Mouse (Mus musculus) embryonic facial prominence, embryonic 11.5 days (tissue): ENCODE data around the gene Alox5ap. TPM values are rescaled to one million over a fixed set of nuclear protein-coding genes. Genes with fewer than 3 reads are reported as not detected.
A peak's percentile ranks its signal among the peaks of the same experiment; 100 is the strongest.

Experiments used
- ATAC-seq: fragments of 200-750 bp; cut with Nextera tagmentation; replicated peaks from 2 replicates; pipeline ENCODE4 v1.8.0; 2017; ENCODE audit warnings: low read depth; ENCODE audit not compliant: insufficient number of reproducible peaks, low FRiP score, low TSS enrichment
- DNase-seq: peaks from one replicate; pipeline ENCODE4 v3.0.0-alpha.2; 2015; ENCODE audit warnings: low spot score
- H3K27ac ChIP-seq: fragments of 300-500 bp; sonication (generic); replicated peaks from 2 replicates; pipeline ENCODE4 v1.5.1; 2014; ENCODE audit warnings: mild to moderate bottlenecking, low read depth, low read length, control low read depth
- H3K27me3 ChIP-seq: fragments of 300-500 bp; sonication (generic); 2 replicates; pipeline ENCODE4 v1.6.1; 2014; ENCODE audit warnings: mild to moderate bottlenecking, low read length, moderate library complexity, mixed read lengths; ENCODE audit not compliant: control insufficient read depth, insufficient read depth
- H3K36me3 ChIP-seq: fragments of 300-500 bp; sonication (generic); replicated peaks from 2 replicates; pipeline ENCODE4 v1.6.1; 2014; ENCODE audit warnings: low read depth, mild to moderate bottlenecking, low read length, moderate library complexity, mixed read lengths; ENCODE audit not compliant: control insufficient read depth, insufficient read depth
- H3K4me1 ChIP-seq: fragments of 300-500 bp; sonication (generic); 2 replicates; pipeline ENCODE4 v1.6.1; 2014; ENCODE audit warnings: low read length, mixed read lengths; ENCODE audit not compliant: control insufficient read depth, insufficient read depth
- H3K4me2 ChIP-seq: fragments of 300-500 bp; sonication (generic); 2 replicates; pipeline ENCODE4 v1.6.1; 2014; ENCODE audit warnings: low read depth, mild to moderate bottlenecking, control low read depth, low read length, moderate library complexity
- H3K4me3 ChIP-seq: fragments of 300-500 bp; sonication (generic); 2 replicates; pipeline ENCODE4 v1.5.1; 2014; ENCODE audit warnings: low read depth, low read length, control low read depth
- H3K9ac ChIP-seq: fragments of 300-500 bp; sonication (generic); replicated peaks from 2 replicates; pipeline ENCODE4 v1.6.1; 2014; ENCODE audit warnings: mild to moderate bottlenecking, control low read depth, low read length
- H3K9me3 ChIP-seq: fragments of 300-500 bp; sonication (generic); replicated peaks from 2 replicates; pipeline ENCODE4 v1.6.1; 2016; ENCODE audit warnings: mild to moderate bottlenecking, low read length, inconsistent platforms, mixed read lengths; ENCODE audit not compliant: control insufficient read depth
- WGBS: fragments of 180-500 bp; shearing (Covaris S2); extraction: QIAGEN DNeasy Blood & Tissue Kit; methylation state at CpG from one replicate; pipeline ENCODE4 v1.1.7; 2014; 5-methylcytosine and 5-hydroxymethylcytosine counted together
- microRNA-seq: library from miRNA; unstranded; fragments of <30 nt; microRNA quantifications from one replicate; pipeline ENCODE4, GENCODE M21; 2016; ENCODE audit warnings: borderline number of aligned reads
- polyA plus RNA-seq: library from polyadenylated mRNA; unstranded; fragments of >200 nt; fragmentation: Nextera tagmentation; extraction: Ambion mirVana; gene quantifications from 2 replicates; pipeline ENCODE4 v1.2.1, GENCODE M21; 2014

Alox5ap gene
- polyA plus RNA-seq, 1 experiment from 2014 or later: 8.5 TPM

DNA sequence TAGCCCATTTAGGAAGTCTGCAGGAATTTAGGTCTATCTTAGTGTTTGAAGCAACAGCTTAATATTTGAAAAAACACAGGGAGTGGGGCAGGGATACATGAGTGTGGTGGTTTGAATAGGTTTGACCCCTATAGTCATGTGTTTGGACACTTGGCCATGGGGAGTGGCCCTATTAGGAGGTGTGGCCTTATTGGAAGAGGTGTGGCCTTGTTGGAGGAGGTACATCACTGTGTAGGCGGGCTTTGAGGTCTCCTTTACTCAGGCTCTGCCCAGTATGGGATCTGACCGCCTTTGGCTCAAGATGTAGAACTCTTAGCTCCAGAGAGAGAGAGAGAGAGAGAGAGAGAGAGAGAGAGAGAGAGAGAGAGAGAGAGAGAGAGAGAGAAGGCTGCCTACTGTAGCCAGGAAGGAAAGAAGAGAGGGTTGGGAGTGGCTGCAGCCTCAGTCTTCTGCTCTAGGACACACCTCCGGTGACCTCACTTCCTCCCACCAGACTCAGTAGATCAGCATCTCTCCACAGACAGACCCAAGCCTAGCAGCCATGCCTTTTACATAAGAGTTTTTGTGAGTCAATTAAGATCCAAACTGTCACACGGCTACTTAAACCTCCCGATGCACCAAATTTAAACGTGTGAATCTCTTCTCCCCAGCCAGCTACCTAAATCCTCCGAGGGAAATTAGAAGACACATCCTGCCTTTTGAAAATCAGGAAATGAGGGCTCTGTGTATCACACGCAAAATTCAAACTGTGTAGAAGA, 69.6 kb downstream of the Alox5ap start:
- H3K27ac ChIP-seq: no peak overlapping the region
- no peak overlapping the region for H3K9ac ChIP-seq
- no peak overlapping the region for H3K4me3 ChIP-seq
- ATAC-seq (no peak), DNase-seq (no peak)
- H3K4me1 ChIP-seq: peaks cover 8% of the 10 kb centered on the region; the same call in 1 of the 2 replicates
- H3K4me2 ChIP-seq: no peak overlapping the region
- H3K9me3 ChIP-seq: no peaks in the 10 kb centered on the region
- H3K27me3 ChIP-seq: no peaks in the 10 kb centered on the region
- no peaks in the 10 kb centered on the region for H3K36me3 ChIP-seq
- WGBS: 86% methylated on average over 8 of the region's 8 CpGs

DNA sequence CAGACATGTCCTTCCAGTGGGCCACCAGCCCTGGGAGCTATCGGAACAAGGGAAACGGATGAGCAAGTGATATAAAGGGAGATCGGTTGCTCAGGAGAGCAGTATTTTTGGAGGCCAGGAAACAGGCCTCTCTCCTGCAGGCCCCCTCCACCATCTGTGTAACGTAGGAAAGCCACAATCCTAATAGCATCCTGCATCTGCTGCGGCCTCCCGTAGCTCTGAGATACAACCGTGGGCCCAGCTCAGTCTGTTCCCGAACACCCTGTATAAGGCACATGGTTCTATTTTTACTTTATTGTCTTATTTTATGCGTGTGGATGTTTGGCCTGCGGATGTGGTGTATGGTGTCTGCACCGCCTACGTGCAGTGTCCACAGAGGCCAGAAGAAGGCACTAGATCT, 70.4 kb downstream of the Alox5ap start:
- H3K36me3 ChIP-seq: no peaks in the 10 kb centered on the region
- H3K4me2 ChIP-seq: no peak overlapping the region
- no peaks in the 10 kb centered on the region for H3K9me3 ChIP-seq
- DNase-seq (no peak), ATAC-seq (no peak)
- H3K27me3 ChIP-seq: no peaks in the 10 kb centered on the region
- H3K27ac ChIP-seq: no peak overlapping the region
- H3K4me1 ChIP-seq: peaks cover 8% of the 10 kb centered on the region; the same call in 1 of the 2 replicates
- no peak overlapping the region for H3K9ac ChIP-seq
- H3K4me3 ChIP-seq: no peak overlapping the region
- 90% methylated on average over 12 of the region's 12 CpGs for WGBS

DNA sequence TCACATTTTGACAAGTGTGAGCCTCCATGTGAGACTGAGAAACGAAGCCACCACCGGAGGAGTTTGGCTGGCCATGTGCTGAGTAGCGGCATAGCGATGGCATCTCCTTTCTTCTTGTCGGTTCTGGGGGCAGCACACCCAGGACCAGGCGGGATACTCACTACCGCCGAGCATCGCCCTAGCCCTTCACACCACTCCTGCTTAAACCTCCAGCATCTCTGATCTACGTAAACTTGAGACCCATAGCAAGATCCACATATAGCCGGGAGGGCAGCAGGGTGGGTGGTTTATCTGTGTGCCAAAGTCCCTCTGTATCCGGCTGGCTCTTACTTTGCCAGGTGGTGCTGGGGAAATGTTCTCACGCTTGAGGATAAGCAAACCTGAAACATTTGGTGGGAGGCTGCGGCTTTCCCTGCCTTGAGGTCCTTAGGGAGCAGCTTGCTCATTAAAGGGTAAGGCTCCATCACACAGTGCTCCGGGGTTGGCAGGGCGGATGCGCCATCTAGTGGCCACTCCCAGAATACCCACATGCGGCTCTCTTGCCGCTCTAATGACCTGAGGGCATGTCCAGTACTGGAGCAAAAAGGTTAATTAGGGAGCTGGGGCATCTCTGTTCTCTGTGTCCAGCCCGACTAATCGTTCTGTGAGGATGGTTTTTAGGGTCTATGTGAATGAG, 71.1 kb downstream of the Alox5ap start:
- Histone ChIP-seq H3K4me3 (no peak overlapping the region), H3K27ac (0 out of 2 replicates have a peak overlapping the region, but pooled peaks have one; percentile 4), H3K27me3 (no peaks in the 10 kb centered on the region), H3K36me3 (no peaks in the 10 kb centered on the region), H3K9me3 (no peaks in the 10 kb centered on the region), H3K4me2 (no peak overlapping the region), H3K9ac (no peak overlapping the region), H3K4me1 (peaks cover 8% of the 10 kb centered on the region; the same call in 1 of the 2 replicates)
- ATAC-seq: peak; percentile 71; the same call in 1 of the 2 replicates
- 42% methylated on average over 21 of the region's 21 CpGs for WGBS
- peak; percentile 89 for DNase-seq

DNA sequence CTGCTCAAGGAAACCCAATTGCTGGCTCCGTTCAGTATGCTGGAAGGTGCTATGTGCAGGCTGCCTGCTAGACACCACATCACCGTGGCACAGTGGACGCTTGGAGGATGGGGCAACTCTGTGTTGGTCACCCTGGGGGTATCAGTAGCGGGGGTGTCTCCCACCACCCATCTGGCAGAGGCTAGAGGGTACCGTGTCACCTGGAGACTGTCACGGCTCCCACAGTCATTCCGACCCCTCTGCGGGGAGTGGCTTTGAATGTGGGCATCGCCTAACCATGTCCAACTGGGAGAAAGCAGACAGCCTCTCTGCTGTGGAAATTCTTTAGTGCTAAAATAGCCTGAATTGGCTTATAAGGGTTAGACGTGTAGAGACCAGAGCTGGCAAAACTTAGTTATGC, 72.6 kb downstream of the Alox5ap start:
- ATAC-seq (no peak), DNase-seq (no peak)
- no peaks in the 10 kb centered on the region for H3K27me3 ChIP-seq
- no peaks in the 10 kb centered on the region for H3K36me3 ChIP-seq
- H3K4me3 ChIP-seq: no peak overlapping the region
- H3K4me1 ChIP-seq: no peaks in the 10 kb centered on the region; the same call in 1 of the 2 replicates
- peak overlapping the region; percentile 13; the same call in 1 of the 2 replicates for H3K27ac ChIP-seq
- no peak overlapping the region for H3K4me2 ChIP-seq
- no peak overlapping the region for H3K9ac ChIP-seq
- 84% methylated on average over 10 of the region's 10 CpGs for WGBS
- no peaks in the 10 kb centered on the region for H3K9me3 ChIP-seq

Small RNAs within 50 kb of the gene (microRNA-seq; reads per million reads assigned to microRNA genes)
- gene Gm24105: not detected

Other genes with a start within 250 kb of the Alox5ap start
- 77.6 and 82.1 TPM in 2 replicates for gene Uspl1, start 80.4 kb upstream of the Alox5ap start, polyA plus RNA-seq
- 2,078 and 2,281 TPM in 2 replicates for gene Hmgb1, start 80.3 kb upstream of the Alox5ap start, polyA plus RNA-seq
- gene Medag, start 147.0 kb downstream of the Alox5ap start, polyA plus RNA-seq: 0.70 and 0.72 TPM in 2 replicates
- 0.54 and 0.74 TPM in 2 replicates for gene Tex26, start 174.9 kb downstream of the Alox5ap start, polyA plus RNA-seq